In genomic region chr11:95144946-95145483, GRCm38 (mm10) we compare ENCODE assay signal across 9 mouse cellular contexts. TPM values are rescaled to one million over a fixed set of nuclear protein-coding genes. Genes with fewer than 3 reads are reported as not detected.
DNase-seq lines count a peak whose midpoint lies in the region; ATAC-seq lines count a peak whose summit lies in the region.
"Had no signal": no experiment of that assay in that cellular context is flagged by ENCODE, and none has a peak within 500 bp of the region (broad histone marks: within the 10 kb centered on the region; RNA-seq: fewer than 3 reads in every experiment).

No protein-coding gene starts in this region.

- H3K9me3 ChIP-seq in heart, embryonic 14.5 days (ENCODE audit: control insufficient read depth, low read length): no peaks in the 10 kb centered on the region
- no peaks in the 10 kb centered on the region for H3K9me3 ChIP-seq in hindbrain, embryonic 16.5 days (ENCODE audit: control insufficient read depth, low read length)
- H3K9me3 ChIP-seq in midbrain, embryonic 13.5 days: no peaks in the 10 kb centered on the region; the same call in 1 of the 2 replicates

- peaks cover 6 to 23% of the 10 kb centered on the region in 2 experiments; a peak in 3 of 4 replicates for H3K4me1 ChIP-seq in heart, embryonic 14.5 days (ENCODE audit: control insufficient read depth in 2 of 2, insufficient read depth in 2 of 2, low read length in 2 of 2)
- H3K4me1 ChIP-seq in brown adipose tissue, adult 24 weeks (ENCODE audit: control insufficient read depth, insufficient read depth, insufficient read length, low read length): peaks cover 13% of the 10 kb centered on the region
- peaks cover 19% of the 10 kb centered on the region for H3K4me1 ChIP-seq in hindbrain, embryonic 16.5 days (ENCODE audit: control insufficient read depth, insufficient read depth, low read depth, low read length)
- peaks cover 21% of the 10 kb centered on the region for H3K4me1 ChIP-seq in midbrain, embryonic 13.5 days (replicated peaks)

- H3K27me3 ChIP-seq in heart, embryonic 14.5 days (ENCODE audit: control insufficient read depth, insufficient read depth, low read length): peaks cover 96% of the 10 kb centered on the region
- peaks cover 78% of the 10 kb centered on the region for H3K27me3 ChIP-seq in hindbrain, embryonic 16.5 days (replicated peaks; ENCODE audit: control insufficient read depth, insufficient read depth, low read length)
- H3K27me3 ChIP-seq in midbrain, embryonic 13.5 days: peaks cover 100% of the 10 kb centered on the region

- peak overlapping the region; percentile 5 to 47 for H3K4me3 ChIP-seq in heart, embryonic 14.5 days (ENCODE audit: control insufficient read depth in 1 of 2, insufficient read depth in 1 of 2, low read depth in 1 of 2, low read length in 2 of 2)
- peak overlapping the region; percentile 45 for H3K4me3 ChIP-seq in brown adipose tissue, adult 24 weeks (ENCODE audit: insufficient read depth, low read depth, low read length)
- H3K4me3 ChIP-seq in hindbrain, embryonic 16.5 days (ENCODE audit: low read length): peak overlapping the region; percentile 36
- peak overlapping the region; percentile 35; the same call in 1 of the 2 replicates for H3K4me3 ChIP-seq in midbrain, embryonic 13.5 days (replicated peaks)

- ATAC-seq in heart, embryonic 14.5 days (ENCODE audit: insufficient number of reproducible peaks, insufficient read depth, low FRiP score, low read depth): no peak
- no peak for ATAC-seq in hindbrain, embryonic 16.5 days
- ATAC-seq in midbrain, embryonic 13.5 days: no peak
- ATAC-seq: Patski had no signal

- H3K27ac ChIP-seq in heart, embryonic 14.5 days (replicated peaks in 1 of 2; ENCODE audit: control insufficient read depth in 1 of 2, insufficient read depth in 1 of 2, low read depth in 2 of 2, low read length in 2 of 2): no peak overlapping the region
- no peak overlapping the region for H3K27ac ChIP-seq in brown adipose tissue, adult 24 weeks (replicated peaks; ENCODE audit: low read depth, low read length)
- H3K27ac ChIP-seq in hindbrain, embryonic 16.5 days (ENCODE audit: low read depth, low read length): no peak overlapping the region
- H3K27ac ChIP-seq in midbrain, embryonic 13.5 days: no peak overlapping the region

- under 1% methylated on average over 34 of the region's 34 CpGs for WGBS in heart, embryonic 14.5 days
- under 1% methylated on average over 34 of the region's 34 CpGs for WGBS in hindbrain, embryonic 16.5 days
- WGBS in midbrain, embryonic 13.5 days: 1% methylated on average over 34 of the region's 34 CpGs

- peak overlapping the region; percentile 90 for H3K4me2 ChIP-seq in heart, embryonic 14.5 days (ENCODE audit: low read length)
- peak overlapping the region; percentile 63 for H3K4me2 ChIP-seq in hindbrain, embryonic 16.5 days (ENCODE audit: low read length)
- peak overlapping the region; percentile 58 for H3K4me2 ChIP-seq in midbrain, embryonic 13.5 days (replicated peaks)

- H3K9ac ChIP-seq in heart, embryonic 14.5 days (ENCODE audit: low read length): no peak overlapping the region
- H3K9ac ChIP-seq in hindbrain, embryonic 16.5 days (ENCODE audit: low read depth, low read length): no peak overlapping the region
- no peak overlapping the region for H3K9ac ChIP-seq in midbrain, embryonic 13.5 days (replicated peaks)

- no peak for DNase-seq in heart, adult 11 months
- DNase-seq in left cerebral cortex, postnatal 14 days (ENCODE audit: low spot score in 2 of 2): no peak
- no peak for DNase-seq in cerebellum, adult 11-12 months
- DNase-seq in retina, postnatal 1 day: no peak

- no peaks in the 10 kb centered on the region for H3K36me3 ChIP-seq in heart, embryonic 14.5 days (ENCODE audit: control insufficient read depth, insufficient read depth, low read length)
- no peaks in the 10 kb centered on the region for H3K36me3 ChIP-seq in hindbrain, embryonic 16.5 days (ENCODE audit: control insufficient read depth, insufficient read depth, low read length)
- H3K36me3 ChIP-seq in midbrain, embryonic 13.5 days: no peaks in the 10 kb centered on the region

- intact Hi-C loops in left cerebral cortex, postnatal 14 days (cut with DNase I): loop anchor here (10.0 kb wide), 1 partner anchor 860 kb away; the partner anchor contains the start of gene Igf2bp1

RNA-seq across cellular contexts. Expression of gene Dlx4, which starts 1.0 kb away (rescaled TPM):
- polyA plus RNA-seq in heart, embryonic 14.5 days (2014; fragmentation: Nextera tagmentation; extraction: Ambion mirVana): not detected in 2 replicates
- polyA plus RNA-seq in brown adipose tissue, adult 24 weeks (2012; ENCODE audit: insufficient read depth, insufficient read length, missing spikeins): not detected in 2 replicates
- polyA plus RNA-seq in hindbrain, embryonic 16.5 days (2015; fragmentation: Nextera tagmentation; extraction: Ambion mirVana): not detected in 2 replicates
- not detected in 2 replicates for polyA plus RNA-seq in midbrain, embryonic 13.5 days (2015; fragmentation: Nextera tagmentation; extraction: Ambion mirVana)
- total RNA-seq in left cerebral cortex, postnatal 14 days (2021): not detected

RNA-seq across cellular contexts. Expression of gene Dlx3, which starts 25.1 kb away (rescaled TPM):
- not detected in 2 replicates for polyA plus RNA-seq in heart, embryonic 14.5 days (2014; fragmentation: Nextera tagmentation; extraction: Ambion mirVana)
- not detected in 2 replicates for polyA plus RNA-seq in brown adipose tissue, adult 24 weeks (2012; ENCODE audit: insufficient read depth, insufficient read length, missing spikeins)
- polyA plus RNA-seq in hindbrain, embryonic 16.5 days (2015; fragmentation: Nextera tagmentation; extraction: Ambion mirVana): 0.19 and 0.32 TPM in 2 replicates
- 0.27 and 0.30 TPM in 2 replicates for polyA plus RNA-seq in midbrain, embryonic 13.5 days (2015; fragmentation: Nextera tagmentation; extraction: Ambion mirVana)
- total RNA-seq in left cerebral cortex, postnatal 14 days (2021): not detected
- polyA plus RNA-seq: Patski had no signal
